Mouse (Mus musculus) adrenal gland, adult 2 months (tissue): ENCODE results near the gene Rnf220. TPM values are rescaled to one million over a fixed set of nuclear protein-coding genes. Genes with fewer than 3 reads are reported as not detected.

Experiments
- DNase-seq: peaks from one replicate; pipeline ENCODE4 v3.0.0; 2021
- polyA plus RNA-seq: library from polyadenylated mRNA; depleted of rRNA; stranded (reverse); fragments of >200 nt; gene quantifications from 2 replicates; pipeline ENCODE4 v1.2.3, GENCODE M21; 2012
- total RNA-seq, 2 experiments: library from RNA; stranded (reverse); gene quantifications; 2 replicates each; pipeline ENCODE4 v1.2.3; 2021

Gene Rnf220
- total and polyA plus RNA-seq, 3 experiments, result 79.4 to 119 (median 97.0) TPM

DNA sequence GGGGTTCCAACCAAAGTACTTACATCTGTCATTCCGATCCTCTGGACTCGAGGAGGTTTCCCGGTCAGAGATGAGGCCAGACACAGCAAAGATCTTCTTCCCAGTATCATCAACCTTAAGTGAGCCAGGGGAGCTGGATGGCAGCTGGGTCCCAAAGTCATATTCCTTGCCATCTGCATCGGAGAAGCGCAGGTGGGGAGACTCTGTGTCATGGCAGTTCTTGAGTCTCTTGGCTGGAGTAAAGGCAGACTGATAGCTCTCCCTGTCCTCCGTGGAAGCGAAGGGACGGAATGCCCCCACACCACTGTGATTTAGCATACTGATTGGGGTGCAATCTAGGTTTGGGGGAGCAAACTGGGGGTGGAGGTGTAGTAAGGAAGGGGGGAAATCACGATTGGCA, 7.3 kb downstream of the Rnf220 start:
- no peak for DNase-seq

DNA sequence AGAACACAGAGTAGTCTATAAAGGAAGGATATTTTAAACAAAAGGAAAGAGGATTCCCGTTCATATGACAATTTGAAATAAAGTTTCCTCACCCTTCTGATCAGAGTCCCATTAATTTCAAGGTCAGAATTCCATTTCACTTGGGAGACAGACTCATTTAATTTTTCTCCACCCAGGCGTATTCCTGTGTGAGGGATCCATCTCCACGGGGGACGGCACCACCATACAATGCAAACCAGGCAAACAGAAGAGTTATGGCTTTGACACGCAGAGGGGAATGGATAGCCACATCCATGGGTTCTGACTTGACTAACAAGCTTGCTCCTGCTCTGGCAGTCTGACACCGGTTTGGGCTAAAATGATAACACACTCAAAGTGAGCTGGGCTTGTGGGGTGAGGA, 9.4 kb downstream of the Rnf220 start:
- no peak for DNase-seq

GRCm38 (mm10) chr4:117486188-117486587, 10.7 kb downstream of the Rnf220 start:
- DNase-seq, result no peak

- no peak for DNase-seq
Measured at GRCm38 (mm10) chr4:117485045-117485780, 11.6 kb downstream of the Rnf220 start.

GRCm38 (mm10) chr4:117484256-117485044, 12.4 kb downstream of the Rnf220 start:
- DNase-seq, result peak; percentile 57

- DNase-seq, result peak; percentile 70
Measured at GRCm38 (mm10) chr4:117483931-117484255, 13.0 kb downstream of the Rnf220 start.

GRCm38 (mm10) chr4:117482103-117482502, 14.7 kb downstream of the Rnf220 start:
- no peak for DNase-seq

DNA sequence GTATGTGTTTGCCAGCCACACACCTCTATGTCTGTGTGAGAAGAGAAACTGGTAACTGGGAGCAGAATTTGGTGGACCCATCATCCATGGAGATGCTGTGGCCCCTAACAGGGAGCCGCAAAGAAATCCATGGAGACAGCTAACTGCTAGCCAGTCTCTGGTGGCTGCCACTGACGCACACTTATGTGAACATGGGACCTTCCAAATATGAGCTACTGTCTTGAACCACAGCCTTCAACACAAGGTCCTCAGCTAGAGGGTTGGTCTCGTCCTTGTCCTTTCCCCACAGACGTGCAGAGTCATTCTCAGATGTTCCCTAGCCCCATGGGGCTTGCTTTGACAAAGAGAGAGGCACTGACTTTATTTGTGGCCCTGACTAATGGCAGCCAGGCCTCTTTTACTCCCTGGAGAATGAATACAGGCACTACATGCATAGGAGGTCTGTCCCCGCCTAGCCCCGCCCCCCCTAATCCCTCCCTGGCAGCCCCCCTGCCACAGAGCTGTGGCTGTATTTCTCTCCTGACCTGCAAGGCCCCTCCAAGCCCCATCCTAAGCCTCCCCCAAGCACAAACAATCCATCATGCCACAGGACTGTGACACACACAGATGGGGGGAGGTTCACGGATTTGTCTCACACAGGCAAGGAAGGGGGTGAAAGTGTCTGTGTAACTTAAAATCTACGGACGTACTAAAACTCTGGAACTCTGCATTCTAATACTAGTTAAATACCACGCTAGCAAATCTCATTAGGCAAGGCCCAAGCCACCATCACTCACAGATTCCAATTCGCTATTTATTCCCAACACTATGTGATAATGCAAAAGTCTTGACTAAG, 16.0 kb downstream of the Rnf220 start:
- DNase-seq, result peak; percentile 69

DNA sequence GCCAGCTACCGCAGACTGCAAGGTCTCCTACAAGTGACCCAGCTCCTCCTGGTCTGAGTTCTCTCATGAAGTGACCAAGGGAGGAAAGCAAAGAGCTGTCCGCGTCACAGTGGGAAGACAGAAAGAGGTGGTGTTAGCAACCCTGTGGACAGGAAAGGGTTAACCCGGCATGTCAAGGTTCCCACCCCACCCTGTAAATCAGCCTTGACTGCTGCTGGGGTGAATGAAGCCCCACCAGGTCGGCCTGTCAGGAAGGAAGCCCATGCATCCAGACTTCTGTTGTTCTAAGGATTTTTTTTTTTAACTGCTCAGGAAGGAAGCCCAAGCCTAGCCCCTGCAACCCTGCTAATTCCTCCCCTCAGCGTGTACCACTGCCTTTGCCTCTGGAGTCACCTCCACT, 16.9 kb downstream of the Rnf220 start:
- DNase-seq, result peak; percentile 25

DNA sequence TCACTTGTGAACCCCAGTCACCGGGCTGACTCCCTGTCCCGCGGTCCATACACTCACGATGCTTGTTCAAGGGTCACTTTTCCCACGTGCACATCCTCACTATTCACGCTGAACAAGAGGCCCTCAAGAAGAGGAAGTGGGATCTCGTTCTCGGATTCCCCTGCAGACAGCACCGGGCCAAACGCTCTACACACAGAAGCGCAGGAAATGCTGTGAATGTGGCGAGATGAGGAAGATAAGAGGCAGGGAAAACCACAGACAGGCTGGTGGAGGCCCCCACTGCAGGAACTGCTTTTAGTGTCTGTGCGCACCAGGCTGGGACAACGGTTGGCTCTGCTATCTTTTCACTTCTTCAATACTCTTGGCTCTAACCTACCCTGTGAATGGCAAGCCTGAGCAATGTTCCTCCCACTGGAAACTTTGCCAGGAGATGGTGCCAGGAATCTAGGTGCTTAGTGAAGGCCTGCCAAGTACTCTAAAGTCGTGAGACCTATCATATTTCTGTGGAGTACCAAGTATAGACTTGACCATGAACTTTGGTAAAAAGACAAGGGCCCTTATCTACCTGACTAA, 18.7 kb downstream of the Rnf220 start:
- peak; percentile 53 for DNase-seq

- DNase-seq, result no peak
Measured at GRCm38 (mm10) chr4:117477401-117477800, 19.5 kb downstream of the Rnf220 start.

- no peak for DNase-seq
Measured at GRCm38 (mm10) chr4:117476777-117477176, 20.1 kb downstream of the Rnf220 start.

DNA sequence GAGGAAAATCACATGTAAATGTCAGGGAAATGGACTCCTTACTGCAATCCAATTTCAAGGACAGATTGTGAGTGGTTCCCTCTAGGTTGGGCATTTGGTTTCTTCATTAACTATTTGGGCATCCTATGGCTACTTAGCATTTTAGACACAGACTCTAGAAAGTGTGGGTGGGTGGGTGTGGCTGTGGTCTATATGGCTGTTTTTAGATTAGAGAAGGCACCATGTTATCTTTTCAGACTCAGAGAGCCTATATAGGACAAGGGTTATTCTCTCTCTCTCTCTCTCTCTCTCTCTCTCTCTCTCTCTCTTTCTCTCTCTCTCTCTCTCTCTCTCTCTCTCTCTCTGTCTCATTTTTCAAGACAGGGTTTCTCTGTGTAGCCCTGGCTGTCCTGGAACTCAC, 20.5 kb downstream of the Rnf220 start:
- no peak for DNase-seq

DNA sequence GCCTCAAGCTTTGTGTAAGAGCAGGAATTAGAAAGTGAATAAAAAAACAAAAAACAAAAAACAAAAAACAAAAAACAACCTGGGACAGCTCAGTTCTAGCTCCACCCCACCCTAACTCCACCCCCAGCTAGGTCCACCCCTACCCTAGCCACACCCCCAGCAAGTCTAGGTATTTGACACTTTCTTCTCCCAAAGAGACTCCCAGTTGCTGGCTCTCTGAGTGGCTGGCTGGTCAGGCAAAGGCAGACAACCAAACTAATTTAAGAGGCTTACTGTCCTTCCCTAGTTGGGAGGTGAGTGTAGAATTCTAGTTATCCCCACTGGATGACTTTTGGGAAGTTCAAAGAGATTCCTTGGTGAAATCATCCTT, 22.9 kb downstream of the Rnf220 start:
- no peak for DNase-seq

GRCm38 (mm10) chr4:117473291-117473984, 23.4 kb downstream of the Rnf220 start:
- DNase-seq, result no peak

GRCm38 (mm10) chr4:117469471-117469870, 27.4 kb downstream of the Rnf220 start:
- DNase-seq, result no peak

- no peak for DNase-seq
Measured at GRCm38 (mm10) chr4:117467936-117468335, 28.9 kb downstream of the Rnf220 start.

GRCm38 (mm10) chr4:117449151-117449550, 47.7 kb downstream of the Rnf220 start:
- DNase-seq, result no peak

- no peak for DNase-seq
Measured at GRCm38 (mm10) chr4:117447926-117448325, 48.9 kb downstream of the Rnf220 start.

- DNase-seq, result no peak
Measured at GRCm38 (mm10) chr4:117445516-117446207, 51.2 kb downstream of the Rnf220 start.

DNA sequence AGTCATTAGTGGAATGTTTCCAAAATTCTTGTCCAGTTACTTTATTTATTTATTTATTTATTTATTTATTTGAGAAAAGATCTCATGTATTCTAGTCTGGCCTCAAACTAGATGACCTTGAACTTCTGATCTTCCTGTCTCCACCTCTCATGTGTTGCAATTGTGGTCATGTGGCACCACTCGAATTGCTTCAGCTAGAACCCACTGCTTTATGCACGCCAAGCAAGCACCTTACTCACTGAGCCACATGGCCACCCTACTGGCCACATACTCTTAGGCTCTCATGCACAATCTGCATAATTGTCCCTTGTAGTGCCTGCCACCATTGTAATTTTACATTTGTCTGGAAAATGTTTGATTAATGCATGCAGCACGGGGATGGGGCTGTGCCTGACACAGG, 57.9 kb downstream of the Rnf220 start:
- DNase-seq, result no peak
